Mouse (Mus musculus): Measurements from ENCODE around the gene Camta1.

Gene Camta1

DNA sequence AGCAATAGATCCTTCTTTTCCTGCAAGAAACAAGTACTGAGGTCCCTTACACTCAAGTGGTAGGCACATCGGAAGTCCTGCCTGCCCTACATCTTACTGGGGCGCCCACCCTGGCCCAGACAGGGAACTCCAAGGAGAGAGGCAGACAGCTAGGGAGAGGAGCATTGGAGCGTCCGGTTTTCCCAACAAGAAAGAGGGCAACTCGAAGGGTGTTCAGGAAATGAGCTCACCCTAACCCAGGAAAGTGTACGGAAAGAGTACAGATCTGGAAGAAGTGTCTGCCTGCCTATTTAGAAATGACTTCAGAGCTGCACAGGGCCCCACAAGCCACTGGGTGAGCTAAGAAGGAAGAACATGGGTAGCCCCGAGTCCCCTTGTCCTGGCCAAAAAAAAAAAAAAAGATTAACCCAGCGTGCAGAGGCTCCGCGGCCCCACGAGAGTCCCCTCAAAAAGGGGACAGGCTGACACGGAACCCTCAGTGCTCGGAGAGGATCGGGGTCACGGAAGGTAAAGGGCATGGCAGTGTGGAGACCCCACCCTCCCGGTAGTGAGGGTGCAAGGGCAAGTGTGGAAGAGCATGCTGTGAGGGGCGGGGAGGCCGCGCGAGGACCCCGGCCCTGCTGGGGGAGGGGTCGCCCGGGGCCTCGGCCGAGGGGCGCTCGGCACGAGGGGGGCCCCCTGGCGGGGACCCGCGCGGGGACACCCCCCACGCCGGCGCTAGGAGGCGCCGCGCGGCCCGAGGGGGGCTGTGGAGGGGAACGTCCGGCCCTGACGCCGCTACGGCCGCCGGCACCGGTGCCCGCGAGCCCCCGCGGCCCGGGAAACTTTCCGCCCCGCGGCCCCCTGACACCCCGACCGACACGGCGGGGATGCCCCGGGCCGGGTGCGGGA is 990 bp downstream of the Camta1 start:
- DNase-seq (ENCODE audit: low read depth, low spot score) = peak; percentile 61

- no peak for DNase-seq (ENCODE audit: low read depth, low spot score)
Measured at GRCm38 (mm10) chr4:151859275-151859674, 2.4 kb downstream of the Camta1 start.

DNA sequence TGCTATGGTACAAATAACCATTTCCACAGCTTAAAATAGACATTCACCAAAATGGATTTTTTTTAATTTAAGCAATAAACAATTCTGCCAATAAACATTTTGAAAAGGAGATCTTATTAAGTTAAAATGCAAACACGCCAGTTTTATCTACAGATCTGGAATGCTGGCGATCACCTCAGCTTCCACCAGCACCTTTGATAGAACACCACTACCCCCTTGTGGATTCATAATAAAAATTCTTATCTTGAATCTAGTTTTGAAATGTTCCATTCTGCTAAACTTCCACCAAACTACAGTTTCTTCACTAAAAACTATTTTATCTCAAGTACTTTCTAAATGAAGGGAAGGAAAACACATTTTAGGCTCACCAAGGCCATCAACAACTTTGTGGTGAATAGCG is 7.7 kb downstream of the Camta1 start:
- peak; percentile 54 for DNase-seq (ENCODE audit: low read depth, low spot score)

GRCm38 (mm10) chr4:151851179-151851578 is 10.5 kb downstream of the Camta1 start:
- peak; percentile 71 for DNase-seq (ENCODE audit: low read depth, low spot score)

GRCm38 (mm10) chr4:151842591-151842990 is 19.1 kb downstream of the Camta1 start:
- no peak for DNase-seq (ENCODE audit: low read depth, low spot score)

DNA sequence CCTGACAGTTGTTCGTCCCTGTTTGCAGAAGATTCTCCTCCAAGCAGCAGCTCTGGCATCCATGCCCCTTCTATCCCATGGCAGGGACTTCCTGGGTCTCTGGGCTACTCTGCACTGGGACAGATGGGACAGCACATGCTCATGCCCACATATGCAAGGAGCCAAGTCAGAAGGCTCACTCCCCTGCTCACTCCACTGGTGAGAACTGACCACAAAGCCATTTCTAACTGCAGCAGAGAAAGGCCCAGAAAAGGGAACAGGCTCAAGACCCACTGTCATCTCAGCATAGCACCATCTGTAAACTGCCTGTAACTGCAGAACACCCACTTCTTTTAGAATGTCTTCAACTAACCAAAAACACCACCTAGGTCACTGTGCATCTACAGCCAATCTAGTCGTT is 23.2 kb downstream of the Camta1 start:
- DNase-seq (ENCODE audit: low read depth, low spot score) = no peak

- no peak for DNase-seq (ENCODE audit: low read depth, low spot score)
Measured at GRCm38 (mm10) chr4:151835860-151836259, 25.8 kb downstream of the Camta1 start.

GRCm38 (mm10) chr4:151834536-151834935 is 27.1 kb downstream of the Camta1 start:
- no peak for DNase-seq (ENCODE audit: low read depth, low spot score)

DNA sequence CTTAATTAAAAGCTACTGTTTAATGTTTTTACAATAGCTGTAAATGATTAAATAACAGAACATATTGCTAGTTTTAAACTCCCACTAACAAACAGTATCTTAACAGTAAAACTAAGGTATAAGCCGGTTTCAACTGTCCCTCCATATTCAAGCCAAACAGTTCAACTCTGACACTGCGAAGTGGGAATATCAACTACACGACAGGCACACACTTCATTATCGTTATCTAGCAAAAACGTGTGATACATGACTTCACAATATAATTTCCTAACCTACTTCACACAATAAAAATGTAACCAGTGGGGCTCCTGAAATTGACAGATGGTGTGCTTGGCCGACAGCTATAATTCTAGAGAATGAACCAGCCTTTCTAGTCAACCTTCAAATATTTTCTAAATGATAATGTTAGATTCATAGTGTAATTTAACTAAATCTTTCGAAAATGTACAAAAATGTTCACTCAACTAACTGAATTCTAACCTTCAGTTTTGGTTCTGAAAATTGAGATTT is 27.7 kb downstream of the Camta1 start:
- DNase-seq (ENCODE audit: low read depth, low spot score) = no peak

DNA sequence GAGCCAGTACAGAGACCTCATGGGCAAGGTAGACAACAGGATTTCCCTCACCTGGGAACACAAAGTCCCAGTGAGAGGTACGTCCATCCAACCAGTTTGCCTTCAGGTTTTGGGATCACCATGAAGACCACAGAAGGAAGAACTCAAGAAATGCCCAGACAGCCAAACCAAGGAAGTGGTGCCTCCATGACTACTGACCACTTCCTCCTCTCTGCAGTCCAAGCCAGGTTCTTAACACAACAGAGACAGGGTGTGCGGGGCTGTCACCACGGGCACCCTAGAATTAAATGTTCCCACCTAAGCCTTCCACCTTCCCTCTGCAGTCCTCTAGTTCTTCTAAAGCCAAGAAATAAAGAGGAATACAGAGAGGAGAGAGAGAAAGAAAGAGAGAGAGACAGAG is 33.8 kb downstream of the Camta1 start:
- DNase-seq (ENCODE audit: low read depth, low spot score) = no peak

GRCm38 (mm10) chr4:151827356-151827755 is 34.3 kb downstream of the Camta1 start:
- DNase-seq (ENCODE audit: low read depth, low spot score) = no peak

- DNase-seq (ENCODE audit: low read depth, low spot score) = no peak
Measured at GRCm38 (mm10) chr4:151823963-151824362, 37.7 kb downstream of the Camta1 start.

DNA sequence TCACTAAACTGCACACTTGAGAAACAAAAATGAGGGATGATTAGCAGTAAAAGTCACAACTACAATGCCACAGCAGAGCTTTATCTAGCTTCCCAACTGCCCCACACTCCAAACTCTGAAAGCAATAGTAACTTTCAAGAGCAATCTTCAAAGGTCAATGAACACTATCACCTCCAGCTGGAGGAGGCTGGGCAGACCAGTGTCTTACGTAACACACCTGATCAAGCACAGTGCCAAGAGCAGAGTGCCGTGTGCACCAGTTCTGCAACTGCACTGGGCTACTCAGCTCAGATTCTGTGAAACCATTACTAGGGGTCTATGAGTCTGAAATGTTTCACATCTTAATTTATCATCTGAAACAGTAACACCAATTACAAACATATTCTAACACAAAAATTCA is 38.7 kb downstream of the Camta1 start:
- no peak for DNase-seq (ENCODE audit: low read depth, low spot score)

- DNase-seq (ENCODE audit: low read depth, low spot score) = no peak
Measured at GRCm38 (mm10) chr4:151817981-151818766, 43.5 kb downstream of the Camta1 start.

- DNase-seq (ENCODE audit: low read depth, low spot score) = no peak
Measured at GRCm38 (mm10) chr4:151813711-151814110, 48.0 kb downstream of the Camta1 start.

DNA sequence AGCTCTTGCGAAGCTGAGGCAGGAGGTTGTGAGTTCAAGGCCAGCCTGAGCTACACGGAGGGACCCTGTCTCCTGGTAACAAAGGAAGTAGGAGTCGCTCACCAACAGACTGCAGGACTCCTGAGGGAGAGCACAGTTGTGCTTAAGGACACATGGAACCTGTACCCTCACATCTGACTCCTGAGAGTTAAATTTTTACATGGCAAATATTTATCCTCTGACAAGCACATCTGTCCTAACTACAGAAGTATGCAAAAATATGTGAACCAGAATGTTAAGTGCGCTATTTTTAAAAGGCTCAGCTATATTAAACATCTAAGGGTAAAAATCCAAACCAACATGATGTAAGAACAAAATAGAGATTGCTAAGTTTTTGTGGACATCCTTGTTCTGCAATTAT is 56.0 kb downstream of the Camta1 start:
- DNase-seq (ENCODE audit: low read depth, low spot score) = no peak

DNA sequence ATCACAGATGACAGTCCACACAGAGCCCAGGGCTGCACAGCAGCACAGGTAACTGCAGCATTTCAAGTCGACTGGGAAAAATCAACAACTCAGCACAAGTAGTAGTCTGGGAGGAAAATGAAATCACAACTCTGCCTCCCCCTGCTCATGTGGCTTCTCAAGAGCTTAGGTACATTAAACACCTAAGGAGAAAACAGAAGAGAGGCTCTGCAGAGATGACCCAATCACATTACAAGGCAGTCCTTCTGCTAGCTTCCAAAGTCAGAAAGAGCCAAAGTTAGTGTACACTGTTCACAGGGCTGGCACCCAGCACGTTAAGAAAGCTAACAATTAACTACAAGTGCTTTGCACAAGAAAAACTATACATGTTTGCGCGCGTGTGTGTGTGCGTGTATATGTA is 56.6 kb downstream of the Camta1 start:
- DNase-seq (ENCODE audit: low read depth, low spot score) = no peak

DNA sequence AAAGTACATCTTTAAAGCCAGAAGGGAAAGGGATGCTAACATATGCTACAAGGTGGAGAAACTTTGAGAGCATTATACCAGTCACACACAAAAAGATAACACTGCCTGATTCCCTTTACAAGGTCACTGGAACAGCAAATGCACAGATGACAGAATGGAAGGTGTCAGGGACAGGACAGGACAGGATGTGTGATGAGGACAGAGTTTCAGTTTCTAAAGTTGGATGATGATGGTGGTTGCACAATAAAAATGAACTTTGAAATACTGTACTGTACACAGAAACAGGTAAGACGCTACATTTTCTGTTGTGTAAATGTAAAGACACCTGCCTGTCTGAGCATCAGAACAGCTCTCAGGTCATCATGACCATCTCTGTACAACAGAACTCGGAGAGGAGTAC is 57.5 kb downstream of the Camta1 start:
- no peak for DNase-seq (ENCODE audit: low read depth, low spot score)

GRCm38 (mm10) chr4:151798630-151799029 is 63.0 kb downstream of the Camta1 start:
- DNase-seq (ENCODE audit: low read depth, low spot score) = no peak

- DNase-seq (ENCODE audit: low read depth, low spot score) = no peak
Measured at GRCm38 (mm10) chr4:151793694-151794093, 68.0 kb downstream of the Camta1 start.

GRCm38 (mm10) chr4:151786946-151787705 is 74.5 kb downstream of the Camta1 start:
- DNase-seq (ENCODE audit: low read depth, low spot score) = no peak

DNA sequence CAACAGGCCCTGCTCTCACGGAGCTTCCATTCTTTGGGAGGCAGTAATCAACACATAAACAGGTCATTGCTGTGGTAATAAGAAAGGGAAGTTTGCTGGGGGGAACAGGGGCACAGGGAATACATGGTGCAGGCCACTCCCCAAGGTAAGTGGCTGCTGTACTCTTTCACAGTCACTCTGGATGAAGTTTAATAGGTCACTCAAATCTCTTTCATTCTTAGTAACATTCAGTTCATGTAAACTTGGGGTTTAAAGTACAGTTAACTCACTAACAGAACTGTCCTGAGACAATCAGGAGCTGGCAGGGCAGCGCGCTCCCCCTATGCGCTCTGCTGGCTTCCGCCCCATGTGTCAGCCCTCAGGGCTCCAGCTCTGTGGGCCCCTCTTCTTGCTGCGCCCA is 81.2 kb downstream of the Camta1 start:
- DNase-seq (ENCODE audit: low read depth, low spot score) = no peak

All from CD4-positive, CD25-positive, alpha-beta regulatory T cell, adult 2 months (primary cell).